Mouse (Mus musculus) urinary bladder, adult 2 months (tissue): ENCODE measurements around the gene Bcl7c. TPM values are rescaled to one million over a fixed set of nuclear protein-coding genes. Genes with fewer than 3 reads are reported as not detected.
A peak's percentile ranks its signal among the peaks of the same experiment; 100 is the strongest.
"Not testable (repeated sequence)": the region's sequence is repeated elsewhere in the genome, so short reads cannot be mapped to it uniquely, and the experiment has no call there.

ENCODE experiments used
- DNase-seq: peaks from one replicate; pipeline ENCODE4 v3.0.0; 2022; ENCODE audit warnings: low spot score
- polyA plus RNA-seq: library from polyadenylated mRNA; depleted of rRNA; stranded (reverse); fragments of >200 nt; gene quantifications from 2 replicates; pipeline ENCODE4 v1.2.3, GENCODE M21; 2012; rRNA removed

The Bcl7c gene
- polyA plus RNA-seq, 1 experiment: 26.0 TPM

- DNase-seq: not testable (repeated sequence)
Observed at GRCm38 (mm10) chr7:127647576-127647975, 61.2 kb downstream of the Bcl7c start.

GRCm38 (mm10) chr7:127646363-127646762 is 62.4 kb downstream of the Bcl7c start:
- DNase-seq: no peak

- DNase-seq: no peak
Observed at GRCm38 (mm10) chr7:127642254-127642653, 66.5 kb downstream of the Bcl7c start.

GRCm38 (mm10) chr7:127641260-127641659 is 67.5 kb downstream of the Bcl7c start:
- no peak for DNase-seq

- peak; percentile 63 for DNase-seq
Observed at GRCm38 (mm10) chr7:127636963-127637362, 71.8 kb downstream of the Bcl7c start.

- DNase-seq: no peak
Observed at GRCm38 (mm10) chr7:127631416-127631815, 77.3 kb downstream of the Bcl7c start.

- DNase-seq: no peak
Observed at GRCm38 (mm10) chr7:127628646-127629045, 80.1 kb downstream of the Bcl7c start.

- DNase-seq: no peak
Observed at GRCm38 (mm10) chr7:127626471-127626870, 82.3 kb downstream of the Bcl7c start.

- DNase-seq: no peak
Observed at GRCm38 (mm10) chr7:127626039-127626438, 82.7 kb downstream of the Bcl7c start.

- not testable (repeated sequence) for DNase-seq
Observed at GRCm38 (mm10) chr7:127618402-127618801, 90.3 kb downstream of the Bcl7c start.

- no peak for DNase-seq
Observed at GRCm38 (mm10) chr7:127617962-127618361, 90.8 kb downstream of the Bcl7c start.

GRCm38 (mm10) chr7:127616881-127617280 is 91.9 kb downstream of the Bcl7c start:
- DNase-seq: no peak

GRCm38 (mm10) chr7:127616336-127616735 is 92.4 kb downstream of the Bcl7c start:
- no peak for DNase-seq

GRCm38 (mm10) chr7:127614891-127615843 is 93.6 kb downstream of the Bcl7c start, which contains the start of gene Zfp629:
TSS of gene Zfp629 (minus strand) at chr7:127615797.
- DNase-seq: peak; percentile 59

GRCm38 (mm10) chr7:127614511-127614890 is 94.2 kb downstream of the Bcl7c start:
- DNase-seq: peak; percentile 46

- no peak for DNase-seq
Observed at GRCm38 (mm10) chr7:127614091-127614490, 94.6 kb downstream of the Bcl7c start.

GRCm38 (mm10) chr7:127613501-127613900 is 95.2 kb downstream of the Bcl7c start:
- DNase-seq: no peak

- DNase-seq: no peak
Observed at GRCm38 (mm10) chr7:127611561-127611960, 97.2 kb downstream of the Bcl7c start.

Other genes with a start within 250 kb of the Bcl7c start
- 69.2 and 79.9 TPM in 2 replicates for gene Prr14, start 249.3 kb downstream of the Bcl7c start, polyA plus RNA-seq
- gene Fbrs, start 229.7 kb downstream of the Bcl7c start, polyA plus RNA-seq: 12.4 and 30.8 TPM in 2 replicates
- 5.7 and 13.8 TPM in 2 replicates for gene Srcap, start 196.9 kb downstream of the Bcl7c start, polyA plus RNA-seq
- gene Gm42715, start 189.3 kb downstream of the Bcl7c start, polyA plus RNA-seq: 19.3 and 25.2 TPM in 2 replicates
- 2.1 TPM in 1 of 2 replicates, not detected in the other for gene Tmem265, start 147.5 kb downstream of the Bcl7c start, polyA plus RNA-seq
- gene Phkg2, start 135.6 kb downstream of the Bcl7c start, polyA plus RNA-seq: 72.2 and 75.4 TPM in 2 replicates
- gene Ccdc189, start 120.3 kb downstream of the Bcl7c start, polyA plus RNA-seq: 7.0 and 7.4 TPM in 2 replicates
- 39.7 and 41.8 TPM in 2 replicates for gene Rnf40, start 120.2 kb downstream of the Bcl7c start, polyA plus RNA-seq
- gene Zfp629, start 93.1 kb downstream of the Bcl7c start, polyA plus RNA-seq: 10.7 and 12.8 TPM in 2 replicates
- gene Ctf1, start 3.8 kb upstream of the Bcl7c start, polyA plus RNA-seq: 11.0 and 13.7 TPM in 2 replicates
- not detected in 2 replicates for gene Ctf2, start 23.2 kb upstream of the Bcl7c start, polyA plus RNA-seq
- 14.5 and 15.5 TPM in 2 replicates for gene Fbxl19, start 35.6 kb upstream of the Bcl7c start, polyA plus RNA-seq
- 36.0 and 42.3 TPM in 2 replicates for gene Orai3, start 60.9 kb upstream of the Bcl7c start, polyA plus RNA-seq
- gene Setd1a, start 67.7 kb upstream of the Bcl7c start, polyA plus RNA-seq: 4.8 and 13.9 TPM in 2 replicates
- 0.21 TPM in 1 of 2 replicates, not detected in the other for gene Gm49388, start 76.7 kb upstream of the Bcl7c start, polyA plus RNA-seq
- 65.7 and 77.6 TPM in 2 replicates for gene Hsd3b7, start 91.7 kb upstream of the Bcl7c start, polyA plus RNA-seq
- 161 and 178 TPM in 2 replicates for gene Stx4a, start 115.4 kb upstream of the Bcl7c start, polyA plus RNA-seq
- 6.4 and 6.9 TPM in 2 replicates for gene Stx1b, start 115.6 kb upstream of the Bcl7c start, polyA plus RNA-seq
- gene Zfp646, start 167.3 kb upstream of the Bcl7c start, polyA plus RNA-seq: 12.2 and 15.6 TPM in 2 replicates
- 2.9 and 4.1 TPM in 2 replicates for gene Zfp668, start 167.9 kb upstream of the Bcl7c start, polyA plus RNA-seq
- 2.9 and 3.9 TPM in 2 replicates for gene Prss53, start 182.0 kb upstream of the Bcl7c start, polyA plus RNA-seq
- gene Gm21974, start 186.5 kb upstream of the Bcl7c start, polyA plus RNA-seq: not detected in 2 replicates
- 204 and 211 TPM in 2 replicates for gene Vkorc1, start 186.7 kb upstream of the Bcl7c start, polyA plus RNA-seq
- 71.8 and 76.9 TPM in 2 replicates for gene Bckdk, start 195.1 kb upstream of the Bcl7c start, polyA plus RNA-seq
- 27.2 and 31.9 TPM in 2 replicates for gene Kat8, start 203.6 kb upstream of the Bcl7c start, polyA plus RNA-seq
- 54.6 and 66.0 TPM in 2 replicates for gene Prss8, start 221.2 kb upstream of the Bcl7c start, polyA plus RNA-seq
- gene Prss36, start 237.8 kb upstream of the Bcl7c start, polyA plus RNA-seq: 10.2 and 13.5 TPM in 2 replicates